Mouse (Mus musculus): Measurements from ENCODE around the gene Gclm. TPM values are rescaled to one million over a fixed set of nuclear protein-coding genes. Genes with fewer than 3 reads are reported as not detected.

Gclm gene
- polyA plus RNA-seq, 1 experiment from 2014 or later: 382 TPM

- H3K4me1 ChIP-seq (replicated peaks; ENCODE audit: control insufficient read depth, insufficient read depth, low read length): no peaks in the 10 kb centered on the region
- WGBS: 46% methylated on average over 4 of the region's 4 CpGs
- no peak overlapping the region for H3K4me2 ChIP-seq (replicated peaks; ENCODE audit: low read depth)
- no peak for TF ChIP-seq CTCF (IDR thresholded peaks at IDR 0.05; ENCODE audit: low read depth)
- no peaks in the 10 kb centered on the region for H3K27me3 ChIP-seq (replicated peaks; ENCODE audit: control insufficient read depth, insufficient read depth, low read length)
- no peaks in the 10 kb centered on the region for H3K36me3 ChIP-seq (ENCODE audit: control insufficient read depth, insufficient read depth)
- ATAC-seq: no peak
- H3K4me3 ChIP-seq (ENCODE audit: low read depth, low read length): no peak overlapping the region
- H3K27ac ChIP-seq (ENCODE audit: low read depth, low read length): no peak overlapping the region
- H3K9me3 ChIP-seq (ENCODE audit: control insufficient read depth): no peaks in the 10 kb centered on the region
- no peak overlapping the region for H3K9ac ChIP-seq (ENCODE audit: low read depth, low read length)
These were observed 62.7 kb downstream of the Gclm start for GRCm38 (mm10) chr3:122307894-122308671.

- Histone ChIP-seq H3K9me3 (ENCODE audit: control insufficient read depth) (no peaks in the 10 kb centered on the region), H3K27me3 (replicated peaks; ENCODE audit: control insufficient read depth, insufficient read depth, low read length) (no peaks in the 10 kb centered on the region), H3K4me3 (ENCODE audit: low read depth, low read length) (no peak overlapping the region), H3K36me3 (ENCODE audit: control insufficient read depth, insufficient read depth) (no peaks in the 10 kb centered on the region), H3K27ac (ENCODE audit: low read depth, low read length) (no peak overlapping the region), H3K9ac (ENCODE audit: low read depth, low read length) (no peak overlapping the region), H3K4me2 (replicated peaks; ENCODE audit: low read depth) (no peak overlapping the region), H3K4me1 (replicated peaks; ENCODE audit: control insufficient read depth, insufficient read depth, low read length) (0 out of 2 replicates have a peak, but pooled peaks cover 3% of the 10 kb centered on the region)
- 31% methylated on average over 6 of the region's 6 CpGs for WGBS
- ATAC-seq: no peak
- TF ChIP-seq CTCF (IDR thresholded peaks at IDR 0.05; ENCODE audit: low read depth): no peak
These were observed 63.6 kb downstream of the Gclm start for GRCm38 (mm10) chr3:122308981-122309380.

GRCm38 (mm10) chr3:122312078-122312477, 66.7 kb downstream of the Gclm start:
- ATAC-seq: peak; percentile 20; the same call in 1 of the 2 replicates
- WGBS: 18% methylated on average over 2 of the region's 2 CpGs

GRCm38 (mm10) chr3:122312936-122313629, 67.7 kb downstream of the Gclm start:
- no peaks in the 10 kb centered on the region for H3K9me3 ChIP-seq (ENCODE audit: control insufficient read depth)
- WGBS: 37% methylated on average over 10 of the region's 10 CpGs
- no peak overlapping the region for H3K4me3 ChIP-seq (ENCODE audit: low read depth, low read length)
- ATAC-seq: peak; percentile 87
- peak overlapping the region; percentile 76 for H3K27ac ChIP-seq (ENCODE audit: low read depth, low read length)
- peak overlapping the region; percentile 35 for H3K4me2 ChIP-seq (replicated peaks; ENCODE audit: low read depth)
- H3K36me3 ChIP-seq (ENCODE audit: control insufficient read depth, insufficient read depth): no peaks in the 10 kb centered on the region
- TF ChIP-seq CTCF (IDR thresholded peaks at IDR 0.05; ENCODE audit: low read depth): no peak
- no peak overlapping the region for H3K9ac ChIP-seq (ENCODE audit: low read depth, low read length)
- H3K4me1 ChIP-seq (replicated peaks; ENCODE audit: control insufficient read depth, insufficient read depth, low read length): 0 out of 2 replicates have a peak, but pooled peaks cover 3% of the 10 kb centered on the region
- no peaks in the 10 kb centered on the region for H3K27me3 ChIP-seq (replicated peaks; ENCODE audit: control insufficient read depth, insufficient read depth, low read length)

More at GRCm38 (mm10) chr3:122312078-122312477, 66.7 kb downstream of the Gclm start:
- Histone ChIP-seq H3K36me3 (ENCODE audit: control insufficient read depth, insufficient read depth) (no peaks in the 10 kb centered on the region), H3K27ac (ENCODE audit: low read depth, low read length) (no peak overlapping the region), H3K4me2 (replicated peaks; ENCODE audit: low read depth) (no peak overlapping the region), H3K4me3 (ENCODE audit: low read depth, low read length) (no peak overlapping the region), H3K4me1 (replicated peaks; ENCODE audit: control insufficient read depth, insufficient read depth, low read length) (0 out of 2 replicates have a peak, but pooled peaks cover 3% of the 10 kb centered on the region), H3K27me3 (replicated peaks; ENCODE audit: control insufficient read depth, insufficient read depth, low read length) (no peaks in the 10 kb centered on the region), H3K9ac (ENCODE audit: low read depth, low read length) (no peak overlapping the region), H3K9me3 (ENCODE audit: control insufficient read depth) (no peaks in the 10 kb centered on the region)
- TF ChIP-seq CTCF (IDR thresholded peaks at IDR 0.05; ENCODE audit: low read depth): peak; percentile 98

- no peaks in the 10 kb centered on the region for H3K9me3 ChIP-seq (ENCODE audit: control insufficient read depth)
- H3K4me3 ChIP-seq (ENCODE audit: low read depth, low read length): no peak overlapping the region
- H3K4me2 ChIP-seq (replicated peaks; ENCODE audit: low read depth): no peak overlapping the region
- no peaks in the 10 kb centered on the region for H3K27me3 ChIP-seq (replicated peaks; ENCODE audit: control insufficient read depth, insufficient read depth, low read length)
- H3K27ac ChIP-seq (ENCODE audit: low read depth, low read length): peak overlapping the region; percentile 52
- no peaks in the 10 kb centered on the region for H3K36me3 ChIP-seq (ENCODE audit: control insufficient read depth, insufficient read depth)
- 31% methylated on average over 7 of the region's 7 CpGs for WGBS
- H3K4me1 ChIP-seq (replicated peaks; ENCODE audit: control insufficient read depth, insufficient read depth, low read length): 0 out of 2 replicates have a peak, but pooled peaks cover 3% of the 10 kb centered on the region
- peak; percentile 20; the same call in 1 of the 2 replicates for ATAC-seq
- H3K9ac ChIP-seq (ENCODE audit: low read depth, low read length): no peak overlapping the region
- no peak for TF ChIP-seq CTCF (IDR thresholded peaks at IDR 0.05; ENCODE audit: low read depth)
These were observed 68.6 kb downstream of the Gclm start for GRCm38 (mm10) chr3:122313936-122314335.

GRCm38 (mm10) chr3:122316621-122317020, 71.3 kb downstream of the Gclm start:
- peak overlapping the region; percentile 35 for H3K4me2 ChIP-seq (replicated peaks; ENCODE audit: low read depth)
- 19% methylated on average over 11 of the region's 11 CpGs for WGBS
- TF ChIP-seq CTCF (IDR thresholded peaks at IDR 0.05; ENCODE audit: low read depth): no peak

More at GRCm38 (mm10) chr3:122316621-122317020, 71.3 kb downstream of the Gclm start:
- ATAC-seq: no peak
- H3K4me3 ChIP-seq (ENCODE audit: low read depth, low read length): no peak overlapping the region; the same call in 1 of the 2 replicates
- no peak overlapping the region for H3K27ac ChIP-seq (ENCODE audit: low read depth, low read length)
- H3K4me1 ChIP-seq (replicated peaks; ENCODE audit: control insufficient read depth, insufficient read depth, low read length): 0 out of 2 replicates have a peak, but pooled peaks cover 3% of the 10 kb centered on the region
- H3K27me3 ChIP-seq (replicated peaks; ENCODE audit: control insufficient read depth, insufficient read depth, low read length): no peaks in the 10 kb centered on the region
- H3K36me3 ChIP-seq (ENCODE audit: control insufficient read depth, insufficient read depth): no peaks in the 10 kb centered on the region
- H3K9ac ChIP-seq (ENCODE audit: low read depth, low read length): 0 out of 2 replicates have a peak overlapping the region, but pooled peaks have one; percentile 31
- H3K9me3 ChIP-seq (ENCODE audit: control insufficient read depth): no peaks in the 10 kb centered on the region

Measured in intestine, postnatal 0 days (tissue).